Mouse (Mus musculus): ENCODE data around the gene Kansl2. TPM values are rescaled to one million over a fixed set of nuclear protein-coding genes. Genes with fewer than 3 reads are reported as not detected.
"Not testable (repeated sequence)": the region's sequence is repeated elsewhere in the genome, so short reads cannot be mapped to it uniquely, and the experiment has no call there.

Kansl2 gene
- polyA plus RNA-seq, 2 experiments, result 99.8 to 104 TPM

DNA sequence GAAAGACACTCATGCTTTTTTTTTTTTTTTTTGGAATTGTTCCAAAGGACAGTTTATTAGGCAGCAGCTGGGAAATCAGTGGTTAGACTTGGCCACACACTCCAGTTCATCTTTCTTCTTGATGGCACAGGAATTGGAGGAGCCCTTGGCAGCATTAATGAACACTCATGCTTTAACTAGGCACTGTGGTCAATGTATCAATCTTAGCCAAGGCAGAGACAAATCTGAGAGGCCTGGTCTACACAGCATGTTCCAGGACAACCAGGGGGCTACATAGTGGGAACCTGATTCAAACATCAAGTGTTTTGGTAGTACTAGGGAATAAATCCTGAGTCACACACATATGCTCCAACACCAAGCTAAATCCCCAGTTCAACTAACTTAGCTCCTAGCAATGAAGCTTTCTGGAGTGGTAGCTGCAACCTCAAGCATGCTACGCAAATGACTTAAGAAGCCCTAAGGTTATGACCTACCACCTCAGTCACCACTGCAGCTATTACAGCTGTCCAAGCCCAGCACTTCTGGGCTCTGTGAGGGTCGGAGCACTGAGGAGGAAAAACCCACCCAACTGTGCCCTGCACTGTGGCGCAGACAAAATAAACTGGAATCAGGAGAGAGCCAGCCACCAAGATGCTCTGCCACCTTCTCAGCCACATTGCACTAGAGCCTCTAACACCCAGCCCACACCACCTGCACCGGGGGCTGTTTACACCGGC, 6.8 kb downstream of the Kansl2 start:
- WGBS, result 93% methylated on average over 5 of the region's 5 CpGs
- no peak overlapping the region for H3K4me3 ChIP-seq (replicated peaks; ENCODE audit: low read length)
- DNase-seq (ENCODE audit: low spot score), result no peak
- no peak for TF ChIP-seq POLR2A (IDR thresholded peaks at IDR 0.05; ENCODE audit: borderline replicate concordance, extremely low read depth, insufficient read depth, insufficient read length)
- peaks cover 1% of the 10 kb centered on the region; the same call in 1 of the 2 replicates for H3K4me1 ChIP-seq (ENCODE audit: control insufficient read depth, insufficient read depth, low read length)
- no peak overlapping the region for H3K4me2 ChIP-seq (replicated peaks; ENCODE audit: low read depth, low read length, severe bottlenecking)
- no peaks in the 10 kb centered on the region for H3K9me3 ChIP-seq (ENCODE audit: control insufficient read depth, low read length)
- H3K9ac ChIP-seq (ENCODE audit: low read depth, low read length, severe bottlenecking), result no peak overlapping the region
- H3K27me3 ChIP-seq (ENCODE audit: control insufficient read depth, insufficient read depth, low read length), result no peaks in the 10 kb centered on the region
- H3K36me3 ChIP-seq (ENCODE audit: control insufficient read depth, insufficient read depth, low read length), result peaks cover 90% of the 10 kb centered on the region
- no peak overlapping the region for H3K27ac ChIP-seq (replicated peaks; ENCODE audit: low read depth, low read length)
- ATAC-seq (ENCODE audit: low FRiP score, low read depth), result no peak

- H3K27me3 ChIP-seq (ENCODE audit: control insufficient read depth, insufficient read depth, low read length), result no peaks in the 10 kb centered on the region
- no peaks in the 10 kb centered on the region for H3K4me1 ChIP-seq (ENCODE audit: control insufficient read depth, insufficient read depth, low read length)
- H3K4me2 ChIP-seq (replicated peaks; ENCODE audit: low read depth, low read length, severe bottlenecking), result no peak overlapping the region
- H3K9me3 ChIP-seq (ENCODE audit: control insufficient read depth, low read length), result no peaks in the 10 kb centered on the region
- no peak overlapping the region for H3K9ac ChIP-seq (ENCODE audit: low read depth, low read length, severe bottlenecking)
- no peak overlapping the region for H3K4me3 ChIP-seq (replicated peaks; ENCODE audit: low read length)
- ATAC-seq (ENCODE audit: low FRiP score, low read depth) (no peak), DNase-seq (ENCODE audit: low spot score) (no peak)
- H3K36me3 ChIP-seq (ENCODE audit: control insufficient read depth, insufficient read depth, low read length), result peaks cover 94% of the 10 kb centered on the region
- WGBS, result 70% methylated on average over 5 of the region's 5 CpGs
- no peak overlapping the region for H3K27ac ChIP-seq (replicated peaks; ENCODE audit: low read depth, low read length)
- TF ChIP-seq POLR2A (IDR thresholded peaks at IDR 0.05; ENCODE audit: borderline replicate concordance, extremely low read depth, insufficient read depth, insufficient read length), result no peak
These were observed 8.0 kb downstream of the Kansl2 start for GRCm38 (mm10) chr15:98526057-98526456.

DNA sequence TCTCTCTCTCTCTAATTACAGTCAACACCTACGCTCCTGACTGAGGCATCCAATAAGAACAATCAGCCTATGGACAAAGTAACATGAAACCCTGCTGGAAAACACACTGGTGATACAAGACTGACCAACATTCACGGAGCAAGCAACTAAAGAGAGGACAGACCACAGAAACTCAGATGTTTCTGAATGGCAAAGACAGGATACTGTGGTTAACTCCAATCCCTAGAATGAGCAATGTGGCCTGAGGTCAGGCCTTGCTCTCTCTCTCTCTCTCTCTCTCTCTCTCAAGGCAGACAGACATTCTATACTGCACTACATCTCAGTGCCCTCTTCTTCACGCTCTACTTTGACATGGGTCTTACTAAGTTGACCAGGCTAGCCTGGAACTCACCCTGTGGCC, 12.8 kb downstream of the Kansl2 start:
- Histone ChIP-seq H3K27me3 (ENCODE audit: control insufficient read depth, insufficient read depth, low read length) (no peaks in the 10 kb centered on the region), H3K27ac (replicated peaks; ENCODE audit: low read depth, low read length) (no peak overlapping the region), H3K9ac (ENCODE audit: low read depth, low read length, severe bottlenecking) (no peak overlapping the region), H3K4me3 (replicated peaks; ENCODE audit: low read length) (no peak overlapping the region), H3K4me2 (replicated peaks; ENCODE audit: low read depth, low read length, severe bottlenecking) (no peak overlapping the region), H3K4me1 (ENCODE audit: control insufficient read depth, insufficient read depth, low read length) (no peaks in the 10 kb centered on the region), H3K9me3 (ENCODE audit: control insufficient read depth, low read length) (no peaks in the 10 kb centered on the region), H3K36me3 (ENCODE audit: control insufficient read depth, insufficient read depth, low read length) (peaks cover 78% of the 10 kb centered on the region)
- 94% methylated on average over 3 of the region's 3 CpGs for WGBS
- DNase-seq (ENCODE audit: low spot score), result no peak
- no peak for ATAC-seq (ENCODE audit: low FRiP score, low read depth)
- TF ChIP-seq POLR2A (IDR thresholded peaks at IDR 0.05; ENCODE audit: borderline replicate concordance, extremely low read depth, insufficient read depth, insufficient read length), result no peak

DNA sequence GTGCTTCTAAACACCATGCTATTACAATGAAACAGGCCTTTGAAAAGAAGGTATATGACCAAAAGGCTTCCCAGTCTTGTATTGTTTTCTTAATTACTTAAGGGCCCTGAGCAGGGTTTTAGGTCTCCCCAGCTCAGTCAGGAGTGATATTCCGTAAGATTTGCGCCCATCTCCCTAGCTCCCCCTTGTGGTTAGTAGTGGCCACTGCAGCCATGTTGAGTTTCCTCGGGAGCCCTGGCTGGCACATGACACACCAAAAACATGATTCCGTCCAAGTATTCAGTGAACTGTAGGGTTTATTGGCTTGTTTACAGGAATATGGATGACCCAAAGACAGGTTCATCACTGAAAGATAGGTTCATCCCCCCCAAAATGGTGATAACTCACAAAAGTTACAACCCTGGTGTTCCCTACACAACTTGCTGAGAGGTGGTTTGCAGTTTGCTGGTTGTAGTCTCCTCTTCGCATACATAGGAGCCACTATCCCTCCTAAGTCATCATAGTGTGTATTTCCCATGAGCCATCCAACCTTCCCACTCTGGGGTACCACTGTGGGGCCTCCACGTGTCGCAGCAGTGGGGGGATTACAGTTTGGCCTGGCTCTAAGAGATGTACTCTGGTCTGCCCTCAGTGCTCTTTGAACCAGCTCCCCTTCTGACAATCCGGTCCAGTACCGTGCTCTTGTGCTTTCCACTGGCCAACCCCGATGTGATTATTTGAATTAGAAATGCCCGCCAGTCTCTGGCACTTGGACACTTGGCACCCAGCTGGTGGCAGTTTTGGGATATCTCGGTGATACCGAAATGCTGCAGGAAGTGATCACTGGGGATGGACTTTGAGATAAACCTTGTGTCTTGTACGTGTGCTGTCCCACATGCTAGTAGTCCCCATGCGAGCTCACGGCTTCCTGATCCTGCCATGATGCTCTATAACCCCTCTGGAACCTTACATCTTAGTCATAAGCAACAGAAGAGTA, 16.4 kb downstream of the Kansl2 start:
- ATAC-seq (ENCODE audit: low FRiP score, low read depth) (peak; percentile 18; the same call in 1 of the 2 replicates), DNase-seq (ENCODE audit: low spot score) (no peak)
- no peak overlapping the region for H3K27ac ChIP-seq (replicated peaks; ENCODE audit: low read depth, low read length)
- no peaks in the 10 kb centered on the region for H3K27me3 ChIP-seq (ENCODE audit: control insufficient read depth, insufficient read depth, low read length)
- 71% methylated on average over 16 of the region's 16 CpGs for WGBS
- no peak overlapping the region for H3K9ac ChIP-seq (ENCODE audit: low read depth, low read length, severe bottlenecking)
- no peak for TF ChIP-seq POLR2A (IDR thresholded peaks at IDR 0.05; ENCODE audit: borderline replicate concordance, extremely low read depth, insufficient read depth, insufficient read length)
- H3K4me2 ChIP-seq (replicated peaks; ENCODE audit: low read depth, low read length, severe bottlenecking), result no peak overlapping the region
- H3K4me1 ChIP-seq (ENCODE audit: control insufficient read depth, insufficient read depth, low read length), result peaks cover 2% of the 10 kb centered on the region; the same call in 1 of the 2 replicates
- H3K9me3 ChIP-seq (ENCODE audit: control insufficient read depth, low read length), result no peaks in the 10 kb centered on the region
- H3K4me3 ChIP-seq (replicated peaks; ENCODE audit: low read length), result no peak overlapping the region
- peaks cover 47% of the 10 kb centered on the region for H3K36me3 ChIP-seq (ENCODE audit: control insufficient read depth, insufficient read depth, low read length)

DNA sequence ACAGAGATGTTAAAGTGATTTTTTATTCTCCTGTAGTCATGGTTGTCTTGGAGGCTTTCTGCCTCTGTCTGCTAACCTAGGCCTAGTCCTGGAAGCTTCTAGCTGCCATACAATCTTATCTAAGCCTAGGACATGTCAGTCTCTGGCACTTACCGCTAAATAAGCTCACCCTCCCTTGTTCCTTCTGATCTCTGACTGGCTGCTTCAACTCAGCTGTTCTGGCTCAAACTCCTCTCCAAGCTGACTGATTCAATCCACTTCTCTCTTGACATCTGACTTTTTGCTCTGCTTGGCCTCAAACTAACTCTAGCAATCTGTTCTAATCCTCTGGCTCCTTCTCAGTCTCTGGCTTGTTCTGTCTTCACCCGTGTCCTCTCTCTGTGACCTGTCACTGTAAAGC, 19.2 kb downstream of the Kansl2 start:
- DNase-seq (ENCODE audit: low spot score); H3K9me3 ChIP-seq (ENCODE audit: control insufficient read depth, low read length); ATAC-seq (ENCODE audit: low FRiP score, low read depth); H3K27me3 ChIP-seq (ENCODE audit: control insufficient read depth, insufficient read depth, low read length); H3K27ac ChIP-seq (replicated peaks; ENCODE audit: low read depth, low read length); H3K4me1 ChIP-seq (ENCODE audit: control insufficient read depth, insufficient read depth, low read length); H3K9ac ChIP-seq (ENCODE audit: low read depth, low read length, severe bottlenecking); H3K4me2 ChIP-seq (replicated peaks; ENCODE audit: low read depth, low read length, severe bottlenecking); H3K4me3 ChIP-seq (replicated peaks; ENCODE audit: low read length): not testable (repeated sequence)
- peaks cover 19% of the 10 kb centered on the region for H3K36me3 ChIP-seq (ENCODE audit: control insufficient read depth, insufficient read depth, low read length)
- 85% methylated on average over 2 of the region's 2 CpGs for WGBS
